Mouse (Mus musculus) CD4-positive, CD25-positive, alpha-beta regulatory T cell, adult 9 weeks (primary cell): ENCODE data around the gene Gls2. TPM values are rescaled to one million over a fixed set of nuclear protein-coding genes. Genes with fewer than 3 reads are reported as not detected.

ENCODE experiments used
- polyA plus RNA-seq: library from polyadenylated mRNA; unstranded; fragments of 100-300 nt; shearing (Covaris generic); gene quantifications from one replicate; pipeline ENCODE4 v1.2.1, GENCODE M21; 2017

Gene Gls2
- polyA plus RNA-seq: 0.33 TPM

GRCm38 (mm10) chr10:128194024-128194550 lies at the start of gene Gls2:
Gene Gls2 (plus strand): TSS chr10:128194457.

DNA sequence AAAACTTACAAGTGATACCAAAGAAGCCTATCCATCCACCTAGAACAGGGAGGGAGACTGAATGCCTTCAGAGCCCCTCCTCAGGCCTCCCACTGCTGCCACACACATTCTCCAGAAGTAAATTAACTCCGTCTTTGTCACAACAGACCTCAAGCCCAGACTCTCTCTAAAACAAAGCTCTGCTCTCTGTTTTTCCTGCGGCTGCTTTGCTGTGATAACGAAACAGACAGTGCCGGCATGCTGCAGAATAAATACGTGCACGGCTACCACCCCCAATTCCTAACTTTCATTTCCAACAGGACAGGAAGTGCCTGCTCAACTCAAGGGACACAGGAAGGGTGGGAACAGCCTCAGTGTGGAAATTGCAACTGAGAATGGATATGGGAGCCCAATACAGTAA lies 14.3 kb upstream of the Gls2 start, which contains the start of gene Rbms2:
Gene Rbms2, minus strand, starts transcription at position 309 of the 400 bp plus-strand sequence.

GRCm38 (mm10) chr10:128211390-128212108 lies 17.3 kb downstream of the Gls2 start, which contains the start of gene Spryd4:
Gene Spryd4 (minus strand): TSS chr10:128211807.

DNA sequence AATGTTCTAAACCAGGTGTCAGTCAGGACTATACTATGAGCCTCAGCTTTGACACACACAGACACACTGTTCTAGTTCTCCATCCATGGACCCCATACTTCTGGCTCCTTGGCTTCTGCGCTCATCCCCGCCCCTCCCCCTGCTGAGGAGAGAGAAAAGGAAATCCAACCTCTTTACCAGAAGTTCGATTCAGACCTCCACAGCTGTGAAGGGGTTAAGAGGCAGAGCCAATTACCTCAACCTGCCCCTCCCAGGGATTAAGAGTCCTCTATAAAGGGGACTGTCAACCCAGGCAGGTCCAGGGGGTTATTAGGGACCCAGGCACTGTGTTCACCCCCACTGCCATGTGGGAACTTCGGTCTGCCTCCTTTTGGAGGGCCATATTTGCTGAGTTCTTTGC lies 31.3 kb downstream of the Gls2 start, which contains the start of gene Mip:
Gene Mip, plus strand, starts transcription at position 301 of the 400 bp plus-strand sequence.

DNA sequence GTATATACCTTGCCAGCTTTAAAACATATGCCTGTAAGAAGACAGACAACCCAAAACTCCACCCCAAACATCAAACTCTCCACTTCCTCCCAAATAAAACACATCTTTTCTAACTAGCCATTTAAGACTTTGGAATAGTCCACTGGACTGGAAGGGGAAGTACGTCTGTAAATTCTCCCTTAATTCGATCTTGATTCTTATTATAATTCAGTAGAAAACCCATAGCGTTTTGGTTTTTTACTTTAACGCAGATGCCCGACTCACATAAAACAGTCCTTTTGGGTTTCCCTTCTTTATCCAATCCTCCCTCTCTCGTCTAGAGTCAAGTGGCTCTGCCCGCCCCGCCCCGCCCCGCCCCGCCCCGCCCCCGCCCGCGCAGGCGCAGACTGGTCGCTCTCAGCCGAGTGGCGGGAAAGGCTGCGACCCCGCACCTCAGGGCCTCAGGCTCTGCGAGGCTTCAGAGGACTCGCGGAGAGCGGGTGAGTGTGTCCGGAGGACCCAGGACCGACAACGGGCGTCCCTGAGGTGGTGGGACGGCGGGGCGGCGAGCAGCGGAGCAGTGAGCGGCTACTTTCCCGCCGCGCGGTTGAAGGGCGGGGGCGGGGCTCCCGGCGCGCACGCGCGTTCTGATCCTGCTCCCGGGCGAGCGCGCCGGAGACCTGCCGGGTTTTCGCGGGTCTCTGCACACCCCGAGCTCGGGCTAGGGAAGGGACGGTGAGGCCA lies 37.6 kb downstream of the Gls2 start, which contains the start of gene Timeless:
Gene Timeless, plus strand, starts transcription at position 369 of the 723 bp plus-strand sequence.

GRCm38 (mm10) chr10:128253677-128254255 lies 59.5 kb downstream of the Gls2 start, which contains the start of gene Apon:
Gene Apon (plus strand): TSS chr10:128254096.

Other genes starting within 250 kb of the Gls2 start
- not detected for gene Hsd17b6, start 186.8 kb upstream of the Gls2 start, polyA plus RNA-seq
- gene Prim1, start 179.3 kb upstream of the Gls2 start, polyA plus RNA-seq: 19.3 TPM
- 671 TPM for gene Naca, start 158.9 kb upstream of the Gls2 start, polyA plus RNA-seq
- gene Ptges3, start 135.5 kb upstream of the Gls2 start, polyA plus RNA-seq: 53.7 TPM
- gene Atp5b, start 111.2 kb upstream of the Gls2 start, polyA plus RNA-seq: 995 TPM
- 85.4 TPM for gene Baz2a, start 102.9 kb upstream of the Gls2 start, polyA plus RNA-seq
- gene Rbms2, start 14.2 kb upstream of the Gls2 start, polyA plus RNA-seq: 35.9 TPM
- 19.0 TPM for gene Spryd4, start 17.4 kb downstream of the Gls2 start, polyA plus RNA-seq
- not detected for gene Mip, start 31.4 kb downstream of the Gls2 start, polyA plus RNA-seq
- 30.7 TPM for gene Timeless, start 37.6 kb downstream of the Gls2 start, polyA plus RNA-seq
- gene Apon, start 59.6 kb downstream of the Gls2 start, polyA plus RNA-seq: not detected
- not detected for gene Apof, start 74.2 kb downstream of the Gls2 start, polyA plus RNA-seq
- 95.2 TPM for gene Stat2, start 76.1 kb downstream of the Gls2 start, polyA plus RNA-seq
- not detected for gene Il23a, start 104.3 kb downstream of the Gls2 start, polyA plus RNA-seq
- gene Pan2, start 108.9 kb downstream of the Gls2 start, polyA plus RNA-seq: 51.5 TPM
- gene Cnpy2, start 128.0 kb downstream of the Gls2 start, polyA plus RNA-seq: 154 TPM
- 182 TPM for gene Cs, start 143.3 kb downstream of the Gls2 start, polyA plus RNA-seq
- 14.7 TPM for gene Coq10a, start 174.5 kb downstream of the Gls2 start, polyA plus RNA-seq
- gene Ankrd52, start 182.7 kb downstream of the Gls2 start, polyA plus RNA-seq: 1.5 TPM
- gene Slc39a5, start 206.8 kb downstream of the Gls2 start, polyA plus RNA-seq: not detected
- gene Nabp2, start 217.0 kb downstream of the Gls2 start, polyA plus RNA-seq: 131 TPM
- gene Rnf41, start 217.2 kb downstream of the Gls2 start, polyA plus RNA-seq: 50.5 TPM